Mouse (Mus musculus): ENCODE measurements around the gene Gpr1. TPM values are rescaled to one million over a fixed set of nuclear protein-coding genes. Genes with fewer than 3 reads are reported as not detected.
"Not testable (repeated sequence)": the region's sequence is repeated elsewhere in the genome, so short reads cannot be mapped to it uniquely, and the experiment has no call there.

Gene Gpr1
- total RNA-seq, 2 experiments from 2014 or later, result 0.33 to 0.66 TPM

GRCm38 (mm10) chr1:63180575-63180974 lies 33.8 kb downstream of the Gpr1 start:
- not testable (repeated sequence) for DNase-seq

GRCm38 (mm10) chr1:63180122-63180521 lies 34.2 kb downstream of the Gpr1 start:
- no peak for DNase-seq

GRCm38 (mm10) chr1:63178308-63178707 lies 36.0 kb downstream of the Gpr1 start:
- DNase-seq, result no peak

DNA sequence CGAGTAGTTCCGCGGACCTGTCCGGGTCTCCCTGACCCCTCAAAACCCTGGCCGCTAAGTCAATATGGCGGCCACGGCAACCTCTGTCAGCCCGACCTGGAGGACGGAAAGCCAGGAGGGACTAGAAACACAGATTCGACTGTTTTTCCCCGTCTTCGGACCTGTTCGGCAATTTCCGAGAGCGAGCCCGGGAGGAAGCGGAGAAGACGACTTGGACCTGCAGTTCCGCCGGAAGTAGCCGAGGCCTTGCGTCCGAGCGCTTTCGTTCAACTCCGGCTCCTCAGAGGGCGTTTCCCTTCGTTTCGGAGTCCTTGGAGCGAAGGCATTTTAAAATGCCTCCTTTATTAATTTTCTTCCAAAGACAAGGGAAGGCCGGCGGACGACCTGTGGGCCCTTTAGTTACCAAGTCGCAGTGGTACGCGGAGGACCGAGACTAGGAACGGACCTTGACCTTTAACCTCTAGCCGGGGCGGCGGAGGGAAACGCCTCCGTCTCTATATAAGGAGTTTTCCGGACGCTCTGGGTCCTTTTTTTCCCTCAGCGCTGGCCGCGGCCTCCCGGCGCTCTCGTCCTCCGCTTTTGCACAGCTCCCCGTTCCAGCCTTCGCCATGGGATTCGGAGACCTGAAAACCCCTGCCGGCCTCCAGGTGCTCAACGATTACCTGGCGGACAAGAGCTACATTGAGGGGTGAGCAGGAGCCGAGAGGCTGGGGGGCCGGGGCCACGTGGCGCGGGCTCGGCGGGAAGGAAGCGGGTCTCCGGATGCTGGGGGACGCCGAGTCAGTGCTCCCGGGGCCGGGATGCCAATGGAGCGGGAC lies 37.5 kb downstream of the Gpr1 start, which contains the start of the genes Eef1b2 and Ndufs1:
Eef1b2 (plus strand) TSS at position 222 of the 818 bp plus-strand sequence.
Ndufs1 (minus strand) TSS at position 230 of the 818 bp plus-strand sequence.
- peak; percentile 98 for DNase-seq

GRCm38 (mm10) chr1:63176259-63176603 lies 38.1 kb downstream of the Gpr1 start:
- DNase-seq, result no peak

- peak; percentile 35 for DNase-seq
These were observed 38.5 kb downstream of the Gpr1 start for GRCm38 (mm10) chr1:63175853-63176252.

DNA sequence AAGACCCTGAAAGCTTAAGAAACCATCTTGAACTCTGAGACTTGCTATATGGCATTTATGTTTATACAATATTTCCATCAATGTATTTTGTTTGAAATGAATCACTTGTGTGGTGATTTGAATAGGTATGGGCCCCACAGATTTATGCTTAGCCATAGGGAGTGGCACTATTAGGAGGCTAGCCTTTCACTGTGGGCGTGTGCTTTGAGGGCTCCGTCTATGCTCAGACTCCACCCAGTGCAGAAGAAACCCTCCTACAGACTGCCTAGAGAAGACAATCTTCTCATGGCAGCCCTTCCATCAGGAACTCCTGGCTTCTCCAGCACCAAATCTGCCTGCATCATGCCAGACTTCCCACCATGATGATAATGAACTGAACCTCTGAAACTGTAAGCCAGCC lies 45.7 kb downstream of the Gpr1 start:
- no peak for DNase-seq

- no peak for DNase-seq
These were observed 74.1 kb downstream of the Gpr1 start for GRCm38 (mm10) chr1:63140231-63140630.

DNA sequence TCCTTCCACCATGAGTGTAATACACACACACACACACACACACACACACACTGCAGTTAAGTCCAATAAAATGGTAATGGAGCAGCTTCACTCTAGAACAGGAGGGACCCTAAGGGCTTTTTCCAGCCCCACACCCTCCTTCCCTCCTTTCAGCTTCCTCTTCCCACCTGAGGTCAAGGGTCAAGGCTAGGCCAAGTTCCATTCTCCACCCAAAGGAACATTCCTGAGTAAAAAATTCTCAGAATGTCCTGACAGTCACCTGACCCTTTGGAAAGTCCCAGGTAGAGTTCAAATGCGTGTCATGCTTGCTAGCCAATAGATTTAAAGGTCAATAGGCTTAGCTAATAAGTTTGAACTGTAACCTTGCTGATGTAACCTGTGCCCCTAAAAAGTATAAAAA lies 75.8 kb downstream of the Gpr1 start:
- DNase-seq, result not testable (repeated sequence)

GRCm38 (mm10) chr1:63137971-63138370 lies 76.4 kb downstream of the Gpr1 start:
- DNase-seq, result no peak

DNA sequence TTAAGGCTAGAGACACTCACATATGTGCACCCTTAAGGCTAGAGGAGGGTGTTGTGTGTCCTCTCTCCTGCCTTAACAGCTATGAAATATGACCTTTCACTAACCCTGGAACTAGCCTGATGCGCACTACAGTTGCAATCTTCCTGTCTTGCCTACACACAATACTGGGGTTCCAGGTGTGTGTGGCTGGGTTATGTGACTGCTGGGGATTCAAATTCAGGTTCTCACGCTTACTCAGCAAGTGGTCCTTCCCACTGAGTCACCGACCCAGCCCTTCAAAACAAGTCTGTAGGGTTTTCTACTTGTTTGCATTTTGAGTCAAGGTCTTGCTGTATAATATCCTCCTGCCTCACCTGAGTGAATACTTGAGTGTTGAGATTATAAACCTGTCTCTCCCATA lies 79.8 kb downstream of the Gpr1 start:
- DNase-seq, result no peak

Small RNA genes within 50 kb of the gene (microRNA-seq; reads per million reads assigned to microRNA genes)
- not detected for gene Gm24557
- not detected for gene Gm27512

Other genes starting within 250 kb of the Gpr1 start
- gene Ino80d, start 99.9 kb downstream of the Gpr1 start, total RNA-seq (2021), result 10 to 100 TPM; 24.3 to 32.6 TPM
- gene Eef1b2, start 37.7 kb downstream of the Gpr1 start, total RNA-seq (2021), result 100 to 1,000 TPM; 698 to 749 TPM
- gene Ndufs1, start 37.7 kb downstream of the Gpr1 start, total RNA-seq (2021), result 100 to 1,000 TPM; 379 to 450 TPM
- gene Zdbf2, start 58.7 kb upstream of the Gpr1 start, total RNA-seq (2021), result 10 to 100 TPM in 1 of 2 experiments, 1 to 10 TPM in 1; 8.3 to 12.8 TPM
- gene Adam23, start 231.3 kb upstream of the Gpr1 start, total RNA-seq (2021), result 10 to 100 TPM; 15.0 to 18.1 TPM

All from adrenal gland, postnatal 10 days (tissue).